In genomic region chr14:32513336-32514032, GRCm38 (mm10) we compare ENCODE assay signal across 8 mouse cellular contexts. TPM values are rescaled to one million over a fixed set of nuclear protein-coding genes. Genes with fewer than 3 reads are reported as not detected.
DNase-seq lines count a peak whose midpoint lies in the region; ATAC-seq and TF ChIP-seq lines count a peak whose summit lies in the region.

Ercc6 (plus strand) TSS chr14:32513521.

- H3K4me2 ChIP-seq in heart, embryonic 13.5 days: peak within 1 kb of the TSS; percentile 82
- H3K4me2 ChIP-seq in liver, embryonic 12.5 days: peak within 1 kb of the TSS; percentile 83
- H3K4me2 ChIP-seq in stomach, embryonic 15.5 days: peak within 1 kb of the TSS; percentile 86

- H3K4me1 ChIP-seq in erythroblast, embryonic 14.5 days (ENCODE audit: control insufficient read depth): peaks cover 34% of the 10 kb centered on the region
- peaks cover 17% of the 10 kb centered on the region for H3K4me1 ChIP-seq in heart, embryonic 13.5 days
- H3K4me1 ChIP-seq in liver, embryonic 12.5 days: peaks cover 30% of the 10 kb centered on the region
- H3K4me1 ChIP-seq in stomach, embryonic 15.5 days: peaks cover 12% of the 10 kb centered on the region

- TF ChIP-seq CTCF in C2C12 (IDR thresholded peaks at IDR 0.05; ENCODE audit: control insufficient read depth, insufficient read depth, insufficient read length): no peak
- no peak for TF ChIP-seq CTCF in brain, embryonic 14.5 days (IDR thresholded peaks at IDR 0.05; ENCODE audit: borderline replicate concordance, extremely low read depth, insufficient read depth, insufficient read length)

- H3K36me3 ChIP-seq in C2C12 (ENCODE audit: control insufficient read depth, insufficient read depth): peaks cover 36% of the 10 kb centered on the region
- H3K36me3 ChIP-seq in erythroblast, embryonic 14.5 days (ENCODE audit: control insufficient read depth): peaks cover 20% of the 10 kb centered on the region
- H3K36me3 ChIP-seq in heart, embryonic 13.5 days: peaks cover 19% of the 10 kb centered on the region
- peaks cover 22% of the 10 kb centered on the region for H3K36me3 ChIP-seq in liver, embryonic 12.5 days
- peaks cover 9% of the 10 kb centered on the region; the same call in 1 of the 2 replicates for H3K36me3 ChIP-seq in stomach, embryonic 15.5 days

- H3ac ChIP-seq in C2C12 (ENCODE audit: control insufficient read depth, insufficient read length, low read depth): peak within 1 kb of the TSS; percentile 73

- peak; percentile 98 for DNase-seq in brain, embryonic 14.5 days (ENCODE audit: low read depth)
- DNase-seq in kidney, postnatal 10 days: peak; percentile 96
- DNase-seq in natural killer cell, adult 2 months (ENCODE audit: low spot score in 2 of 2): peak; percentile 91 to 94

- H3K27me3 ChIP-seq in C2C12 (ENCODE audit: control insufficient read depth, insufficient read depth, insufficient read length): no peaks in the 10 kb centered on the region
- H3K27me3 ChIP-seq in erythroblast, embryonic 14.5 days (ENCODE audit: control insufficient read depth): no peaks in the 10 kb centered on the region
- no peaks in the 10 kb centered on the region; the same call in 1 of the 2 replicates for H3K27me3 ChIP-seq in heart, embryonic 13.5 days (replicated peaks)
- no peaks in the 10 kb centered on the region for H3K27me3 ChIP-seq in liver, embryonic 12.5 days (replicated peaks)
- H3K27me3 ChIP-seq in stomach, embryonic 15.5 days (replicated peaks): no peaks in the 10 kb centered on the region

- under 1% methylated on average over 62 of the region's 62 CpGs for WGBS in heart, embryonic 13.5 days
- under 1% methylated on average over 62 of the region's 62 CpGs for WGBS in liver, embryonic 12.5 days (ENCODE audit: insufficient replicate concordance)
- WGBS in stomach, embryonic 15.5 days: under 1% methylated on average over 62 of the region's 62 CpGs

- H3K9ac ChIP-seq in heart, embryonic 13.5 days: peak within 1 kb of the TSS; percentile 84
- peak within 1 kb of the TSS; percentile 78 for H3K9ac ChIP-seq in liver, embryonic 12.5 days
- H3K9ac ChIP-seq in stomach, embryonic 15.5 days: peak within 1 kb of the TSS; percentile 43

- no peaks in the 10 kb centered on the region for H3K9me3 ChIP-seq in erythroblast, embryonic 14.5 days (ENCODE audit: control insufficient read depth, low read length)
- no peaks in the 10 kb centered on the region for H3K9me3 ChIP-seq in heart, embryonic 13.5 days
- H3K9me3 ChIP-seq in liver, embryonic 12.5 days (replicated peaks): no peaks in the 10 kb centered on the region
- no peaks in the 10 kb centered on the region for H3K9me3 ChIP-seq in stomach, embryonic 15.5 days

- peak within 1 kb of the TSS; percentile 68 for H3K4me3 ChIP-seq in C2C12 (ENCODE audit: insufficient read depth, poor library complexity, severe bottlenecking)
- peak within 1 kb of the TSS; percentile 95 for H3K4me3 ChIP-seq in erythroblast, embryonic 14.5 days (replicated peaks)
- H3K4me3 ChIP-seq in heart, embryonic 13.5 days: peak within 1 kb of the TSS; percentile 78
- peak within 1 kb of the TSS; percentile 70 for H3K4me3 ChIP-seq in liver, embryonic 12.5 days
- peak within 1 kb of the TSS; percentile 62 for H3K4me3 ChIP-seq in stomach, embryonic 15.5 days (replicated peaks)

- H3K27ac ChIP-seq in heart, embryonic 13.5 days (replicated peaks): peak within 1 kb of the TSS; percentile 64
- peak within 1 kb of the TSS; percentile 79 for H3K27ac ChIP-seq in liver, embryonic 12.5 days
- H3K27ac ChIP-seq in stomach, embryonic 15.5 days: peak within 1 kb of the TSS; percentile 55; the same call in 1 of the 2 replicates

- ATAC-seq in heart, embryonic 13.5 days (ENCODE audit: extremely low read depth, insufficient number of reproducible peaks, low FRiP score, low TSS enrichment): peak; percentile 89
- peak; percentile 92 for ATAC-seq in liver, embryonic 12.5 days
- ATAC-seq in stomach, embryonic 15.5 days (ENCODE audit: insufficient read depth, low FRiP score, low read depth): peak; percentile 93

- peak; percentile 69; the same call in 1 of the 2 replicates for TF ChIP-seq POLR2A in brain, embryonic 14.5 days (IDR thresholded peaks at IDR 0.05; ENCODE audit: borderline replicate concordance, extremely low read depth, insufficient read depth, insufficient read length, poor library complexity, severe bottlenecking)

- H3K79me2 ChIP-seq in C2C12 (ENCODE audit: control insufficient read depth, insufficient read depth): peaks cover 51% of the 10 kb centered on the region

- H3K79me3 ChIP-seq in C2C12 (ENCODE audit: low read depth): peaks cover 40% of the 10 kb centered on the region

TF ChIP-seq in C2C12, 6 proteins besides CTCF, POLR2A, EP300 and RAD21:
- TF ChIP-seq MYOD1 (IDR thresholded peaks at IDR 0.05; ENCODE audit: control insufficient read depth, insufficient read length, low read depth) (no peak), USF1 (IDR thresholded peaks at IDR 0.05; ENCODE audit: low read depth) (no peak), MAX (IDR thresholded peaks at IDR 0.05) (peak; percentile 99), CEBPB (IDR thresholded peaks at IDR 0.05; ENCODE audit: low read depth) (no peak), MYOG (IDR thresholded peaks at IDR 0.05; ENCODE audit: control insufficient read depth, extremely low read depth, insufficient read length) (no peak), FOSL1 (IDR thresholded peaks at IDR 0.05; ENCODE audit: insufficient read depth, low read length, poor library complexity, severe bottlenecking) (no peak)

RNA-seq across cellular contexts. Expression of gene Ercc6, which starts in this region (rescaled TPM):
- 3.0 TPM for polyA plus RNA-seq in C2C12 (2012; fragmentation: generic; extraction: Trizol)
- polyA plus RNA-seq in brain, embryonic 14.5 days (2012; rRNA removed): 15.1 and 15.9 TPM in 2 replicates
- polyA plus RNA-seq in erythroblast, embryonic 14.5 days (2012): 0.06 and 0.13 TPM in 2 replicates
- 10.6 and 11.9 TPM in 2 replicates for polyA plus RNA-seq in heart, embryonic 13.5 days (2015; fragmentation: Nextera tagmentation; extraction: Ambion mirVana)
- 13.3 and 14.8 TPM in 2 replicates for polyA plus RNA-seq in liver, embryonic 12.5 days (2016; fragmentation: Nextera tagmentation; extraction: Ambion mirVana)
- polyA plus RNA-seq in stomach, embryonic 15.5 days (2015; fragmentation: Nextera tagmentation; extraction: Ambion mirVana): 14.3 and 16.8 TPM in 2 replicates

Comparison
In these comparisons a context has a peak if more than half of its experiments do, and no peak if none do; other contexts are left out.
1. Peak in every context shown above with its lines: DNase-seq, ATAC-seq, H3K4me3 ChIP-seq and H3K27ac ChIP-seq.